Mouse (Mus musculus) liver, embryonic 14.5 days (tissue): ENCODE data around the gene Dok1. TPM values are rescaled to one million over a fixed set of nuclear protein-coding genes. Genes with fewer than 3 reads are reported as not detected.

Experiments used
- ATAC-seq: fragments of 200-750 bp; cut with Nextera tagmentation; 2 replicates; pipeline ENCODE4 v1.8.0; 2017; ENCODE audit warnings: moderate number of reproducible peaks, mild to moderate bottlenecking, moderate library complexity; ENCODE audit not compliant: insufficient read depth
- DNase-seq, 3 experiments: peaks; one replicate each; pipeline ENCODE4 v3.0.0-alpha.2; 2012 to 2013; ENCODE audit warnings: low read depth in 3 of 3, low spot score in 3 of 3
- H3K27ac ChIP-seq: fragments of 300-500 bp; sonication (generic); 2 replicates; pipeline ENCODE4 v1.5.1; 2014; ENCODE audit warnings: moderate library complexity, mild to moderate bottlenecking, control low read depth, inconsistent platforms
- H3K27me3 ChIP-seq: fragments of 300-500 bp; sonication (generic); 2 replicates; pipeline ENCODE4 v1.6.1; 2014; ENCODE audit warnings: mild to moderate bottlenecking, low read length, moderate library complexity; ENCODE audit not compliant: control insufficient read depth, insufficient read depth
- H3K36me3 ChIP-seq: fragments of 300-500 bp; sonication (generic); replicated peaks from 2 replicates; pipeline ENCODE4 v1.6.1; 2014; ENCODE audit warnings: low read depth; ENCODE audit not compliant: control insufficient read depth, insufficient read depth
- H3K4me1 ChIP-seq, 2 experiments: fragments of 200-500 bp in 1 of 2; fragments of 300-500 bp in 1 of 2; sonication (generic) in 1 of 2; replicated peaks; 2 replicates each; pipeline ENCODE4 v1.6.1; 2012 to 2014; ENCODE audit warnings: antibody characterized with exemption in 1 of 2, inconsistent platforms in 1 of 2, low read length in 1 of 2; ENCODE audit not compliant: control insufficient read depth in 2 of 2, insufficient read depth in 2 of 2
- H3K4me2 ChIP-seq: fragments of 300-500 bp; sonication (generic); 2 replicates; pipeline ENCODE4 v1.6.1; 2014; ENCODE audit warnings: low read depth, mild to moderate bottlenecking, control low read depth, moderate library complexity
- H3K4me3 ChIP-seq, 2 experiments: fragments of 200-500 bp in 1 of 2; fragments of 300-500 bp in 1 of 2; sonication (generic) in 1 of 2; 2 replicates each; pipeline ENCODE4 v1.5.1; 2012 to 2014; ENCODE audit warnings: low read depth in 2 of 2, low read length in 2 of 2, mild to moderate bottlenecking in 2 of 2, control low read depth in 1 of 2, inconsistent platforms in 1 of 2, moderate library complexity in 1 of 2; ENCODE audit not compliant: insufficient read depth in 1 of 2
- H3K9ac ChIP-seq: fragments of 300-500 bp; sonication (generic); replicated peaks from 2 replicates; pipeline ENCODE4 v1.6.1; 2014; ENCODE audit warnings: mild to moderate bottlenecking, control low read depth, moderate library complexity
- H3K9me3 ChIP-seq: fragments of 300-500 bp; sonication (generic); 2 replicates; pipeline ENCODE4 v1.6.1; 2016; ENCODE audit warnings: low read length, mixed read lengths; ENCODE audit not compliant: control insufficient read depth
- CTCF ChIP-seq: IDR thresholded peaks from 2 replicates; pipeline ENCODE4 v1.5.1; 2016; ENCODE audit warnings: antibody characterized with exemption, low read depth, control low read depth
- EP300 ChIP-seq: IDR thresholded peaks from 2 replicates; pipeline ENCODE4 v1.6.1; 2016; ENCODE audit warnings: antibody characterized with exemption, low read depth
- WGBS: fragments of 180-500 bp; shearing (Covaris S2); extraction: QIAGEN DNeasy Blood & Tissue Kit; methylation state at CpG from one replicate; pipeline ENCODE4 v1.1.7; 2014; ENCODE audit not compliant: insufficient replicate concordance; 5-methylcytosine and 5-hydroxymethylcytosine counted together
- polyA plus RNA-seq, 2 experiments: library from polyadenylated mRNA; depleted of rRNA in 1 of 2; stranded (reverse) in 1 of 2; unstranded in 1 of 2; fragments of >200 nt; fragmentation: Nextera tagmentation in 1 of 2; extraction: Ambion mirVana in 1 of 2; gene quantifications; 2 replicates each; pipeline versions ENCODE4 v1.2.1 to v1.2.3; 2012 to 2014

Gene Dok1
- polyA plus RNA-seq, 2 experiments, result 12.7 to 14.9 TPM

- Histone ChIP-seq H3K27ac (no peak overlapping the region), H3K27me3 (no peaks in the 10 kb centered on the region; the same call in 1 of the 2 replicates), H3K9ac (no peak overlapping the region), H3K9me3 (no peaks in the 10 kb centered on the region), H3K4me1 (peaks cover 13 to 18% of the 10 kb centered on the region in 2 experiments), H3K4me2 (peak overlapping the region; percentile 94; the same call in 1 of the 2 replicates), H3K36me3 (peaks cover 17% of the 10 kb centered on the region), H3K4me3 (no peak overlapping the region)
- WGBS, result 83% methylated on average over 7 of the region's 7 CpGs
- ATAC-seq (no peak), DNase-seq (no peak)
- TF ChIP-seq CTCF (no peak), EP300 (no peak)
Measured at GRCm38 (mm10) chr6:83031111-83031510, 2.2 kb downstream of the Dok1 start.

- H3K4me1 ChIP-seq, result peaks cover 13 to 22% of the 10 kb centered on the region in 2 experiments
Measured at GRCm38 (mm10) chr6:83029777-83030176, 3.5 kb downstream of the Dok1 start.

GRCm38 (mm10) chr6:83027706-83028105 is 5.6 kb downstream of the Dok1 start:
- Histone ChIP-seq H3K4me2 (no peak overlapping the region), H3K27ac (no peak overlapping the region; the same call in 1 of the 2 replicates), H3K36me3 (peaks cover 17% of the 10 kb centered on the region), H3K9me3 (no peaks in the 10 kb centered on the region), H3K4me3 (no peak overlapping the region), H3K9ac (no peak overlapping the region), H3K27me3 (no peaks in the 10 kb centered on the region), H3K4me1 (peaks cover 25 to 37% of the 10 kb centered on the region in 2 experiments)
- ATAC-seq, result no peak
- no peak for TF ChIP-seq EP300
- no peak for TF ChIP-seq CTCF
- WGBS, result 41% methylated on average over 7 of the region's 9 CpGs
- no peak for DNase-seq

More at GRCm38 (mm10) chr6:83029777-83030176, 3.5 kb downstream of the Dok1 start:
- TF ChIP-seq CTCF, result no peak
- no peak for TF ChIP-seq EP300
- H3K9ac ChIP-seq, result no peak overlapping the region
- ATAC-seq (no peak), DNase-seq (no peak)
- 62% methylated on average over 10 of the region's 10 CpGs for WGBS
- peaks cover 17% of the 10 kb centered on the region for H3K36me3 ChIP-seq
- H3K9me3 ChIP-seq, result no peaks in the 10 kb centered on the region
- no peak overlapping the region for H3K4me2 ChIP-seq
- H3K27me3 ChIP-seq, result no peaks in the 10 kb centered on the region; the same call in 1 of the 2 replicates
- no peak overlapping the region for H3K27ac ChIP-seq
- H3K4me3 ChIP-seq, result no peak overlapping the region

- Histone ChIP-seq H3K4me2 (no peak overlapping the region), H3K9ac (no peak overlapping the region), H3K4me1 (peaks cover 29 to 40% of the 10 kb centered on the region in 2 experiments), H3K36me3 (peaks cover 17% of the 10 kb centered on the region), H3K9me3 (no peaks in the 10 kb centered on the region), H3K4me3 (no peak overlapping the region), H3K27ac (no peak overlapping the region), H3K27me3 (no peaks in the 10 kb centered on the region)
- ATAC-seq (no peak), DNase-seq (no peak)
- TF ChIP-seq EP300 (no peak), CTCF (no peak)
- 68% methylated on average over 8 of the region's 8 CpGs for WGBS
Measured at GRCm38 (mm10) chr6:83027293-83027692, 6.0 kb downstream of the Dok1 start.

GRCm38 (mm10) chr6:83025221-83025620 is 8.1 kb downstream of the Dok1 start:
- Histone ChIP-seq H3K27ac (peak overlapping the region; percentile 84), H3K36me3 (no peaks in the 10 kb centered on the region), H3K9me3 (no peaks in the 10 kb centered on the region), H3K4me1 (peaks cover 44 to 54% of the 10 kb centered on the region in 2 experiments), H3K4me2 (no peak overlapping the region), H3K27me3 (no peaks in the 10 kb centered on the region), H3K9ac (no peak overlapping the region), H3K4me3 (no peak overlapping the region)
- DNase-seq (no peak), ATAC-seq (no peak)
- TF ChIP-seq EP300 (no peak), CTCF (no peak)
- WGBS, result 98% methylated on average over 4 of the region's 4 CpGs
